Mouse (Mus musculus): ENCODE measurements around the gene Gm42372. TPM values are rescaled to one million over a fixed set of nuclear protein-coding genes. Genes with fewer than 3 reads are reported as not detected.

Gm42372 gene
- total and polyA plus RNA-seq, 3 experiments = 0.42 TPM; not detected in 2

DNA sequence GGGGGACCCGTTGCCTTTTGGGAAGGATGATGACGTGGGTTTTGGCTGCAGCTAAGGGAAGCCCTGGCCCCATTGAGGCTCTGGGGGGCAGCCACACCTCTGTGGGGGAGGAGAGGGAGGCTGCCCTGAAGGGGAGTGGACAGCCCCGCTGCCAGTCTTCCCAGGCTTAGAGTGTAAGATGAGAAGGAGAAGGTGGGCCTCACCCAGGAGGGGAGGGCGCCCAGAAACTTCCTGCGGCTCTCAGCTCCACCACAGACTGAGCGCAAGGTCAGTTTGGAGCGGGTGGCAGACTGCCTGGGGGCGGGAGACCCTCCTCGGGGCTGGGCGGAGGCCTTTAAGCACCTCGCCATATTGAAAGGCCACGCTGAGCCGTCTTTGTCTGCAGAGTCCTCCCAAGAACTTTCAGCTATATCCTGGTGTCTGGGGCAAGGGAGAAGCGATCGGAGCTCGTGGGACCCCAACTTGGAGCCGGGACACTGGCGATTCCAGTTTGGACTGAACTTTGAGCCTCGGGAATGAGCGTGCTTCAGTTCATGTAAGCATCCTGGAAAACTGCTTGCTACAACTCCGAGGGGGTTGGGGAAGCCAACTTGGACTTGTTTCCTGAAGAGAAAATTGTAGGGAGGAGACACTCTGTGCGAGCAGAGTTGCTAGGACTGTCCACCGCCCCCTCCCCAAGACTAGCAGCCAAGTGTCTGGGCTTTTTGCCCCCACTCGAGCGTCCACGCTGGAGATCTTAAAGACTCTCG lies 10.9 kb downstream of the Gm42372 start:
- no peak for TF ChIP-seq GABPA (IDR thresholded peaks at IDR 0.05; ENCODE audit: low read depth, low read length)
- no peak for TF ChIP-seq NELFE (IDR thresholded peaks at IDR 0.05; ENCODE audit: low read depth, low read length)
- H3K4me3 ChIP-seq (ENCODE audit: control insufficient read depth in 1 of 2, insufficient read depth in 1 of 2, low read depth in 2 of 2, low read length in 2 of 2) = no peak overlapping the region
- H3K9me3 ChIP-seq (replicated peaks; ENCODE audit: insufficient read depth, low read length) = no peaks in the 10 kb centered on the region
- H3K9ac ChIP-seq (ENCODE audit: control insufficient read depth, low read depth, low read length, poor library complexity, severe bottlenecking) = no peak overlapping the region
- H3K79me2 ChIP-seq (ENCODE audit: control insufficient read depth, insufficient read depth, low read length, poor library complexity) = no peaks in the 10 kb centered on the region
- no peaks in the 10 kb centered on the region for H3K27me3 ChIP-seq (ENCODE audit: control insufficient read depth in 1 of 2, insufficient read depth in 2 of 2, low read length in 2 of 2)
- no peak overlapping the region for H3K27ac ChIP-seq (ENCODE audit: control insufficient read depth, low read depth, low read length)
- H3K4me1 ChIP-seq (ENCODE audit: control insufficient read depth in 1 of 2, insufficient read depth in 2 of 2, low read length in 2 of 2) = peaks cover 4 to 9% of the 10 kb centered on the region in 2 experiments
- peaks cover 0 to 11% of the 10 kb centered on the region in 2 experiments; a peak in 2 of 4 replicates for H3K36me3 ChIP-seq (ENCODE audit: control insufficient read depth in 1 of 2, insufficient read depth in 2 of 2, low read length in 2 of 2)
- DNase-seq (ENCODE audit: low read depth, low spot score) = no peak

DNA sequence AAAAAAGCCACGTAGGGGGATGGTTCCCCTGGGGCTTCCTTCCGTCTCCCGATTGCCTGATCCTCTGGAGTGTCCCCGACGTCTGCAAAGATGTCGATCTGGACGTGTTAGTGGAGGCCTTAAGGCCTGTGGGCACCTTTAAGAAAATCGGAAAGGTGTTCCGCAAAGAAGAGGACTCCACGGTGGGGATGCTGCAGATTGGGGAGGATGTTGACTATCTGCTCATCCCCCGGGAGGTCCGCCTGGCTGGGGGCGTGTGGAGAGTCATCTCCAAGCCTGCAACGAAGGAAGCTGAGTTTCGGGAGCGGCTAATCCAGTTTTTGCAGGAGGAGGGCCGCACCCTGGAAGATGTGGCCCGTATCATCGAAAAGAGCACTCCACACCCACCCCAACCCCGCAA lies 11.5 kb downstream of the Gm42372 start:
- H3K4me3 ChIP-seq (ENCODE audit: control insufficient read depth in 1 of 2, insufficient read depth in 1 of 2, low read depth in 2 of 2, low read length in 2 of 2) = no peak overlapping the region
- H3K9me3 ChIP-seq (replicated peaks; ENCODE audit: insufficient read depth, low read length) = no peaks in the 10 kb centered on the region
- TF ChIP-seq UBTF (IDR thresholded peaks at IDR 0.05; ENCODE audit: borderline replicate concordance, insufficient read depth, low read depth, low read length) = no peak
- TF ChIP-seq ZNF384 (IDR thresholded peaks at IDR 0.05; ENCODE audit: low read depth, low read length) = no peak
- no peak for TF ChIP-seq MAZ (IDR thresholded peaks at IDR 0.05; ENCODE audit: low read depth, low read length)
- TF ChIP-seq SMC3 (IDR thresholded peaks at IDR 0.05; ENCODE audit: low read depth, low read length) = no peak
- TF ChIP-seq USF1 (IDR thresholded peaks at IDR 0.05; ENCODE audit: low read depth, low read length) = no peak
- no peak overlapping the region for H3K27ac ChIP-seq (ENCODE audit: control insufficient read depth, low read depth, low read length)
- peaks cover 8 to 14% of the 10 kb centered on the region in 2 experiments for H3K4me1 ChIP-seq (ENCODE audit: control insufficient read depth in 1 of 2, insufficient read depth in 2 of 2, low read length in 2 of 2)
- H3K9ac ChIP-seq (ENCODE audit: control insufficient read depth, low read depth, low read length, poor library complexity, severe bottlenecking) = no peak overlapping the region
- peaks cover 0 to 14% of the 10 kb centered on the region in 2 experiments; a peak in 2 of 4 replicates for H3K36me3 ChIP-seq (ENCODE audit: control insufficient read depth in 1 of 2, insufficient read depth in 2 of 2, low read length in 2 of 2)
- no peaks in the 10 kb centered on the region for H3K27me3 ChIP-seq (ENCODE audit: control insufficient read depth in 1 of 2, insufficient read depth in 2 of 2, low read length in 2 of 2)
- no peak for DNase-seq (ENCODE audit: low read depth, low spot score)
- H3K79me2 ChIP-seq (ENCODE audit: control insufficient read depth, insufficient read depth, low read length, poor library complexity) = no peaks in the 10 kb centered on the region

DNA sequence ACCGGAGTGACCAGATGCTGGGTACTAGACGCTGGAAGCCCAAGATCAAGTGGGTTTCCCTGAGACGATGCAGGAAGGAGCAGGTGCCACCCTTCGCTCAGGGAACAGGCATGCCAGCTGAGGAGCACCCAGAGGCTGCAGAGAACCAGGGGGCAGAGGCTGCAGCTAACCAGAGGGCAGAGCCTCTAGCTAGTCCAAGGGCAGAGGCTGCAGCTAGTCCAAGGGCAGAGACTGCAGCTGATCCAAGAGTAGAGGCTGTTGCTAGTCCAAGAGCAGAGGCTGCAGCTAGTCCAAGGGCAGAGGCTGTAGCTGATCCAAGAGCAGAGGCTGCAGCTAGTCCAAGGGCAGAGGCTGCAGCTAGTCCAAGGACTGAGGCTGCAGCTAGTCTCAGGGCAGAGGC lies 12.5 kb downstream of the Gm42372 start:
- Histone ChIP-seq H3K9me3 (replicated peaks; ENCODE audit: insufficient read depth, low read length) (no peaks in the 10 kb centered on the region), H3K4me3 (ENCODE audit: control insufficient read depth in 1 of 2, insufficient read depth in 1 of 2, low read depth in 2 of 2, low read length in 2 of 2) (no peak overlapping the region), H3K27ac (ENCODE audit: control insufficient read depth, low read depth, low read length) (no peak overlapping the region), H3K4me1 (ENCODE audit: control insufficient read depth in 1 of 2, insufficient read depth in 2 of 2, low read length in 2 of 2) (peaks cover 10% of the 10 kb centered on the region in 2 experiments), H3K36me3 (ENCODE audit: control insufficient read depth in 1 of 2, insufficient read depth in 2 of 2, low read length in 2 of 2) (peaks cover 0 to 11% of the 10 kb centered on the region in 2 experiments; a peak in 2 of 4 replicates), H3K79me2 (ENCODE audit: control insufficient read depth, insufficient read depth, low read length, poor library complexity) (no peaks in the 10 kb centered on the region), H3K27me3 (ENCODE audit: control insufficient read depth in 1 of 2, insufficient read depth in 2 of 2, low read length in 2 of 2) (no peaks in the 10 kb centered on the region), H3K9ac (ENCODE audit: control insufficient read depth, low read depth, low read length, poor library complexity, severe bottlenecking) (no peak overlapping the region)
- TF ChIP-seq ZC3H11A (IDR thresholded peaks at IDR 0.05; ENCODE audit: low read depth, low read length) = no peak
- no peak for TF ChIP-seq TCF12 (IDR thresholded peaks at IDR 0.05; ENCODE audit: low read depth, low read length)
- TF ChIP-seq NRF1 (IDR thresholded peaks at IDR 0.05; ENCODE audit: insufficient read depth, low read depth, low read length, poor library complexity, severe bottlenecking) = no peak
- no peak for TF ChIP-seq MXI1 (IDR thresholded peaks at IDR 0.05; ENCODE audit: low read depth, low read length)
- TF ChIP-seq HCFC1 (IDR thresholded peaks at IDR 0.05; ENCODE audit: low read depth, low read length) = no peak
- TF ChIP-seq CHD2 (IDR thresholded peaks at IDR 0.05; ENCODE audit: low read length) = no peak
- TF ChIP-seq NELFE (IDR thresholded peaks at IDR 0.05; ENCODE audit: low read depth, low read length) = no peak
- no peak for TF ChIP-seq MYB (IDR thresholded peaks at IDR 0.05; ENCODE audit: low read depth, low read length)
- no peak for TF ChIP-seq ETS1 (IDR thresholded peaks at IDR 0.05; ENCODE audit: low read depth, low read length)
- TF ChIP-seq KAT2A (conservative IDR thresholded peaks at IDR 0.05; ENCODE audit: low read depth, low read length) = no peak
- TF ChIP-seq MAFK (IDR thresholded peaks at IDR 0.05; ENCODE audit: borderline replicate concordance, low read depth, low read length) = no peak
- no peak for DNase-seq (ENCODE audit: low read depth, low spot score)

All from MEL (cell line).